Mouse (Mus musculus) testis, adult 2 months (tissue): Measurements from ENCODE around the gene Setd1a.

Source experiments
- CTCF ChIP-seq: fragments of 200-500 bp; IDR thresholded peaks from 2 replicates; pipeline ENCODE4 v1.5.1; 2012; ENCODE audit warnings: low read depth, mild to moderate bottlenecking, inconsistent platforms, low read length, moderate library complexity; ENCODE audit not compliant: control insufficient read depth, insufficient read depth, insufficient replicate concordance
- POLR2A ChIP-seq: fragments of 200-500 bp; IDR thresholded peaks from 2 replicates; pipeline ENCODE4 v1.6.1; 2012; ENCODE audit warnings: low read depth, mild to moderate bottlenecking, inconsistent platforms, low read length, moderate library complexity; ENCODE audit not compliant: control insufficient read depth

GRCm38 (mm10) chr7:127768346-127768996 lies 8.0 kb upstream of the Setd1a start:
- TF ChIP-seq POLR2A = peak; percentile 6; the same call in 1 of the 2 replicates
- no peak for TF ChIP-seq CTCF
